Mouse (Mus musculus): Measurements from ENCODE around the gene Prpf8.

- no peak for TF ChIP-seq FLI1 (IDR thresholded peaks at IDR 0.05; ENCODE audit: low read length)
- no peak for TF ChIP-seq GATA1 (IDR thresholded peaks at IDR 0.05; ENCODE audit: borderline replicate concordance, low read length)
These were observed 30.2 kb upstream of the Prpf8 start for GRCm38 (mm10) chr11:75456440-75456871.
